In genomic region chr1:85864383-85864782, GRCm38 (mm10) we compare ENCODE assay signal across 13 mouse cellular contexts. TPM values are rescaled to one million over a fixed set of nuclear protein-coding genes. Genes with fewer than 3 reads are reported as not detected.
DNase-seq lines count a peak whose midpoint lies in the region; ATAC-seq and TF ChIP-seq lines count a peak whose summit lies in the region.
"Had no signal": no experiment of that assay in that cellular context is flagged by ENCODE, and none has a peak within 500 bp of the region (broad histone marks: within the 10 kb centered on the region; RNA-seq: fewer than 3 reads in every experiment).

No protein-coding gene starts in this region.

- H3K4me3 ChIP-seq in liver, embryonic 14.5 days (ENCODE audit: insufficient read depth in 1 of 2, low read depth in 2 of 2, low read length in 2 of 2), result no peak overlapping the region
- H3K4me3 ChIP-seq in liver, postnatal 0 days (ENCODE audit: low read depth, low read length), result no peak overlapping the region
- H3K4me3 ChIP-seq: hindbrain, embryonic 13.5 days had no signal

- H3K36me3 ChIP-seq in liver, embryonic 14.5 days (replicated peaks; ENCODE audit: control insufficient read depth, insufficient read depth, low read depth), result no peaks in the 10 kb centered on the region
- no peaks in the 10 kb centered on the region for H3K36me3 ChIP-seq in liver, postnatal 0 days (replicated peaks; ENCODE audit: insufficient read depth, low read length)
- H3K36me3 ChIP-seq: hindbrain, embryonic 13.5 days had no signal

- peak; percentile 66; the same call in 1 of the 2 replicates for ATAC-seq in liver, embryonic 14.5 days (ENCODE audit: insufficient read depth)
- ATAC-seq in liver, postnatal 0 days, result no peak
- ATAC-seq: activated CD4-positive, CD25-positive, alpha-beta regulatory T cell, adult 4 months; intestine, embryonic 16.5 days had no signal

- H3K4me2 ChIP-seq in liver, embryonic 14.5 days (ENCODE audit: low read depth), result no peak overlapping the region
- H3K4me2 ChIP-seq in liver, postnatal 0 days (ENCODE audit: low read depth, low read length), result no peak overlapping the region
- H3K4me2 ChIP-seq: hindbrain, embryonic 13.5 days had no signal

- DNase-seq in heart, postnatal 4 days, result peak; percentile 40
- no peak for DNase-seq in heart, adult 9 months (ENCODE audit: low spot score in 2 of 2)
- DNase-seq in liver, embryonic 14.5 days (ENCODE audit: low read depth in 3 of 3, low spot score in 3 of 3), result no peak
- DNase-seq in liver, postnatal 0 days, result no peak
- DNase-seq in urinary bladder, postnatal 14 days (ENCODE audit: low spot score), result peak; percentile 46
- DNase-seq in urinary bladder, postnatal 10 days (ENCODE audit: low spot score), result no peak
- DNase-seq in ovary, postnatal 36 days (ENCODE audit: low spot score), result no peak
- DNase-seq: heart, adult 11 months; retina, postnatal 1 day had no signal

- H3K4me1 ChIP-seq in liver, embryonic 14.5 days (replicated peaks; ENCODE audit: control insufficient read depth in 2 of 2, insufficient read depth in 2 of 2, low read length in 1 of 2), result no peaks in the 10 kb centered on the region
- no peaks in the 10 kb centered on the region for H3K4me1 ChIP-seq in liver, postnatal 0 days (ENCODE audit: insufficient read depth)
- H3K4me1 ChIP-seq: hindbrain, embryonic 13.5 days had no signal

- WGBS in liver, embryonic 14.5 days (ENCODE audit: insufficient replicate concordance), result 78% methylated on average over 8 of the region's 10 CpGs
- 88% methylated on average over 9 of the region's 10 CpGs for whole genome bisulfite sequencing in liver, postnatal 0 days (ENCODE audit: insufficient replicate concordance)

- H3K9me3 ChIP-seq in liver, embryonic 14.5 days (ENCODE audit: control insufficient read depth, low read length), result no peaks in the 10 kb centered on the region
- peaks cover 6% of the 10 kb centered on the region; the same call in 1 of the 2 replicates for H3K9me3 ChIP-seq in liver, postnatal 0 days (ENCODE audit: low read length)

- no peak overlapping the region for H3K9ac ChIP-seq in liver, embryonic 14.5 days (replicated peaks)
- H3K9ac ChIP-seq in liver, postnatal 0 days (replicated peaks), result no peak overlapping the region
- H3K9ac ChIP-seq: hindbrain, embryonic 13.5 days had no signal

- no peak for TF ChIP-seq EP300 in liver, embryonic 14.5 days (IDR thresholded peaks at IDR 0.05; ENCODE audit: low read depth)
- TF ChIP-seq EP300 in liver, postnatal 0 days (IDR thresholded peaks at IDR 0.05; ENCODE audit: low read depth), result no peak

- no peak for TF ChIP-seq CTCF in liver, embryonic 14.5 days (IDR thresholded peaks at IDR 0.05; ENCODE audit: low read depth)
- no peak for TF ChIP-seq CTCF in liver, postnatal 0 days (IDR thresholded peaks at IDR 0.05; ENCODE audit: low read depth)

- H3K27ac ChIP-seq in liver, embryonic 14.5 days, result no peak overlapping the region
- no peak overlapping the region for H3K27ac ChIP-seq in liver, postnatal 0 days (ENCODE audit: low read depth)
- H3K27ac ChIP-seq: hindbrain, embryonic 13.5 days had no signal

- no peaks in the 10 kb centered on the region for H3K27me3 ChIP-seq in liver, embryonic 14.5 days (ENCODE audit: control insufficient read depth, insufficient read depth, low read length)
- H3K27me3 ChIP-seq in liver, postnatal 0 days (ENCODE audit: insufficient read depth, low read length), result no peaks in the 10 kb centered on the region
- H3K27me3 ChIP-seq: CH12.LX; hindbrain, embryonic 13.5 days had no signal

RNA-seq across cellular contexts. Expression of gene Itm2c, which starts 29.7 kb away (rescaled TPM):
- total RNA-seq in heart, postnatal 4 days (2021), result 10 to 100 TPM; 91.3 to 91.5 TPM
- polyA plus RNA-seq in liver, embryonic 14.5 days (2012; rRNA removed), result 21.5 and 22.0 TPM in 2 replicates
- polyA plus RNA-seq in liver, embryonic 14.5 days (2014; fragmentation: Nextera tagmentation; extraction: Ambion mirVana), result 26.3 and 27.2 TPM in 2 replicates
- polyA plus RNA-seq in liver, postnatal 0 days (2015; fragmentation: Nextera tagmentation; extraction: Ambion mirVana), result 52.1 and 56.7 TPM in 2 replicates

Comparison
In these comparisons a context has a peak if more than half of its experiments do, and no peak if none do; other contexts are left out.
1. DNase-seq: peak in heart, postnatal 4 days (single experiment) and urinary bladder, postnatal 14 days (single experiment); none in heart, adult 9 months (0 of 2), liver, embryonic 14.5 days (0 of 3), liver, postnatal 0 days (single experiment), urinary bladder, postnatal 10 days (single experiment) and ovary, postnatal 36 days (single experiment).